Mouse (Mus musculus): ENCODE data around the gene Arhgap20.

GRCm38 (mm10) chr9:51799156-51799555 is 34.0 kb downstream of the Arhgap20 start:
- TF ChIP-seq POLR2A (IDR thresholded peaks at IDR 0.05; ENCODE audit: insufficient read depth, low read depth, low read length) (no peak), CTCF (IDR thresholded peaks at IDR 0.05; ENCODE audit: insufficient read depth, low read depth, low read length) (no peak)
